Mouse (Mus musculus) small intestine, adult 2 months (tissue): Measurements from ENCODE around the gene Ift140. TPM values are rescaled to one million over a fixed set of nuclear protein-coding genes. Genes with fewer than 3 reads are reported as not detected.

Source experiments
- H3K27ac ChIP-seq: fragments of 200-500 bp; 2 replicates; pipeline ENCODE4 v1.5.1; 2012; ENCODE audit warnings: low read depth, low read length, control low read depth, inconsistent platforms; ENCODE audit not compliant: insufficient read depth
- H3K27me3 ChIP-seq: fragments of 200-500 bp; 2 replicates; pipeline ENCODE4 v1.6.1; 2012; ENCODE audit warnings: mild to moderate bottlenecking, moderate library complexity, low read length, inconsistent platforms; ENCODE audit not compliant: control insufficient read depth, insufficient read depth
- H3K36me3 ChIP-seq: fragments of 200-500 bp; 2 replicates; pipeline ENCODE4 v1.6.1; 2012; ENCODE audit warnings: mild to moderate bottlenecking, low read length, control low read depth, inconsistent platforms; ENCODE audit not compliant: control insufficient read depth, insufficient read depth
- H3K4me1 ChIP-seq: fragments of 200-500 bp; 2 replicates; pipeline ENCODE4 v1.6.1; 2012; ENCODE audit warnings: low read length, inconsistent platforms, mixed read lengths; ENCODE audit not compliant: control insufficient read depth, insufficient read depth, insufficient read length
- H3K4me3 ChIP-seq: fragments of 200-500 bp; 2 replicates; pipeline ENCODE4 v1.5.1; 2012; ENCODE audit warnings: low read depth, mild to moderate bottlenecking, control low read depth, inconsistent platforms, low read length, moderate library complexity
- CTCF ChIP-seq: fragments of 200-500 bp; IDR thresholded peaks from 2 replicates; pipeline ENCODE4 v1.5.1; 2012; ENCODE audit warnings: low read depth, mild to moderate bottlenecking, control low read depth, inconsistent platforms, low read length, moderate library complexity, mixed read lengths; ENCODE audit not compliant: insufficient replicate concordance, insufficient read length; ENCODE audit errors: extremely low read depth
- POLR2A ChIP-seq: fragments of 200-500 bp; IDR thresholded peaks from 2 replicates; pipeline ENCODE4 v1.6.1; 2012; ENCODE audit warnings: low read depth, mild to moderate bottlenecking, control low read depth, inconsistent platforms, low read length, moderate library complexity
- WGBS: fragments of 180-500 bp; shearing (Covaris S2); methylation state at CpG from one replicate; pipeline ENCODE4 v1.1.7; 2018; 5-methylcytosine and 5-hydroxymethylcytosine counted together
- polyA plus RNA-seq: library from polyadenylated mRNA; depleted of rRNA; stranded (reverse); fragments of >200 nt; gene quantifications from 2 replicates; pipeline ENCODE4 v1.2.3, GENCODE M21; 2012; rRNA removed

The Ift140 gene
- polyA plus RNA-seq, 1 experiment = 8.4 TPM

- no peak overlapping the region for H3K27ac ChIP-seq
- peaks cover 5% of the 10 kb centered on the region; the same call in 1 of the 2 replicates for H3K4me1 ChIP-seq
- H3K27me3 ChIP-seq = no peaks in the 10 kb centered on the region
- no peak overlapping the region for H3K4me3 ChIP-seq
- no peak for TF ChIP-seq CTCF
- TF ChIP-seq POLR2A = no peak
- no peaks in the 10 kb centered on the region for H3K36me3 ChIP-seq
- 94% methylated on average over 1 of the region's 1 CpGs for WGBS
Measured at GRCm38 (mm10) chr17:25130060-25130459, 114.2 kb downstream of the Ift140 start.

GRCm38 (mm10) chr17:25133275-25133698, 117.4 kb downstream of the Ift140 start, which contains the start of gene Clcn7:
Clcn7 (plus strand) TSS chr17:25133391.
- under 1% methylated on average over 40 of the region's 40 CpGs for WGBS
- Histone ChIP-seq H3K36me3 (no peaks in the 10 kb centered on the region), H3K27me3 (no peaks in the 10 kb centered on the region), H3K27ac (peak within 1 kb of the TSS; percentile 10; the same call in 1 of the 2 replicates), H3K4me1 (peaks cover 5% of the 10 kb centered on the region; the same call in 1 of the 2 replicates), H3K4me3 (peak within 1 kb of the TSS; percentile 99)
- TF ChIP-seq POLR2A (peak; percentile 47; the same call in 1 of the 2 replicates), CTCF (no peak)

GRCm38 (mm10) chr17:25135622-25136021, 119.7 kb downstream of the Ift140 start:
- 82% methylated on average over 6 of the region's 6 CpGs for WGBS

GRCm38 (mm10) chr17:25138803-25139202, 122.9 kb downstream of the Ift140 start:
- Histone ChIP-seq H3K4me1 (peaks cover 4% of the 10 kb centered on the region; the same call in 1 of the 2 replicates), H3K27ac (no peak overlapping the region), H3K36me3 (peaks cover 2% of the 10 kb centered on the region; the same call in 1 of the 2 replicates), H3K4me3 (no peak overlapping the region), H3K27me3 (no peaks in the 10 kb centered on the region)
- TF ChIP-seq POLR2A (no peak), CTCF (no peak)
- WGBS = 100% methylated on average over 1 of the region's 1 CpGs

More at GRCm38 (mm10) chr17:25135622-25136021, 119.7 kb downstream of the Ift140 start:
- TF ChIP-seq POLR2A (no peak), CTCF (no peak)
- Histone ChIP-seq H3K27ac (no peak overlapping the region), H3K4me3 (no peak overlapping the region), H3K27me3 (no peaks in the 10 kb centered on the region), H3K36me3 (peaks cover 2% of the 10 kb centered on the region; the same call in 1 of the 2 replicates), H3K4me1 (peaks cover 5% of the 10 kb centered on the region; the same call in 1 of the 2 replicates)

GRCm38 (mm10) chr17:25139960-25140359, 124.1 kb downstream of the Ift140 start:
- no peak overlapping the region for H3K4me3 ChIP-seq
- H3K4me1 ChIP-seq = no peaks in the 10 kb centered on the region
- TF ChIP-seq CTCF (no peak), POLR2A (no peak)
- H3K27ac ChIP-seq = no peak overlapping the region
- H3K27me3 ChIP-seq = no peaks in the 10 kb centered on the region
- 60% methylated on average over 4 of the region's 4 CpGs for WGBS
- H3K36me3 ChIP-seq = peaks cover 2% of the 10 kb centered on the region

Other genes with a start within 250 kb of the Ift140 start
- not detected in 2 replicates for gene Meiob, start 211.8 kb upstream of the Ift140 start, polyA plus RNA-seq
- 352 and 372 TPM in 2 replicates for gene Hagh, start 175.9 kb upstream of the Ift140 start, polyA plus RNA-seq
- 65.2 and 108 TPM in 2 replicates for gene Fahd1, start 165.7 kb upstream of the Ift140 start, polyA plus RNA-seq
- gene Igfals, start 150.1 kb upstream of the Ift140 start, polyA plus RNA-seq = 0.42 and 1.4 TPM in 2 replicates
- 33.0 and 39.9 TPM in 2 replicates for gene Nubp2, start 129.7 kb upstream of the Ift140 start, polyA plus RNA-seq
- gene Spsb3, start 129.4 kb upstream of the Ift140 start, polyA plus RNA-seq = 51.5 and 88.1 TPM in 2 replicates
- gene Eme2, start 121.0 kb upstream of the Ift140 start, polyA plus RNA-seq = 20.3 and 21.0 TPM in 2 replicates
- gene Mrps34, start 121.0 kb upstream of the Ift140 start, polyA plus RNA-seq = 244 and 319 TPM in 2 replicates
- gene Nme3, start 119.6 kb upstream of the Ift140 start, polyA plus RNA-seq = 29.4 and 52.4 TPM in 2 replicates
- 37.0 and 51.7 TPM in 2 replicates for gene Mapk8ip3, start 79.1 kb upstream of the Ift140 start, polyA plus RNA-seq
- gene Jpt2, start 55.4 kb upstream of the Ift140 start, polyA plus RNA-seq = 13.3 and 18.2 TPM in 2 replicates
- gene Cramp1l, start 297 bp upstream of the Ift140 start, polyA plus RNA-seq = 5.8 and 10.0 TPM in 2 replicates
- 9.7 and 17.7 TPM in 2 replicates for gene Tmem204, start 67.5 kb downstream of the Ift140 start, polyA plus RNA-seq
- gene Telo2, start 99.9 kb downstream of the Ift140 start, polyA plus RNA-seq = 7.3 and 8.9 TPM in 2 replicates
- gene Ptx4, start 104.7 kb downstream of the Ift140 start, polyA plus RNA-seq = 0.10 TPM in 1 of 2 replicates, not detected in the other
- gene Clcn7, start 117.3 kb downstream of the Ift140 start, polyA plus RNA-seq = 9.5 and 15.9 TPM in 2 replicates
- 0.06 TPM in 1 of 2 replicates, not detected in the other for gene Ccdc154, start 146.4 kb downstream of the Ift140 start, polyA plus RNA-seq
- 0.33 and 0.46 TPM in 2 replicates for gene Gm38655, start 159.4 kb downstream of the Ift140 start, polyA plus RNA-seq
- 5.4 and 6.3 TPM in 2 replicates for gene BC003965, start 168.5 kb downstream of the Ift140 start, polyA plus RNA-seq
- 7.1 and 11.7 TPM in 2 replicates for gene Unkl, start 172.3 kb downstream of the Ift140 start, polyA plus RNA-seq
- 21.0 and 29.3 TPM in 2 replicates for gene Gnptg, start 224.0 kb downstream of the Ift140 start, polyA plus RNA-seq
- 6.8 and 13.3 TPM in 2 replicates for gene Tsr3, start 224.1 kb downstream of the Ift140 start, polyA plus RNA-seq
- gene Baiap3, start 240.3 kb downstream of the Ift140 start, polyA plus RNA-seq = 10.1 TPM in 2 replicates